Mouse (Mus musculus) kidney, postnatal 0 days (tissue): ENCODE data around the gene Armh1. TPM values are rescaled to one million over a fixed set of nuclear protein-coding genes. Genes with fewer than 3 reads are reported as not detected.
A peak's percentile ranks its signal among the peaks of the same experiment; 100 is the strongest.

Experiments used
- ATAC-seq: fragments of 200-750 bp; cut with Nextera tagmentation; replicated peaks from 2 replicates; pipeline ENCODE4 v1.8.0; 2017; ENCODE audit warnings: low read depth, moderate number of reproducible peaks, moderate TSS enrichment, moderate library complexity; ENCODE audit not compliant: low FRiP score
- DNase-seq: peaks from one replicate; pipeline ENCODE4 v3.0.0-alpha.2; 2016; ENCODE audit warnings: low spot score
- H3K27ac ChIP-seq: fragments of 300-500 bp; sonication (generic); 2 replicates; pipeline ENCODE4 v1.5.1; 2014; ENCODE audit warnings: mild to moderate bottlenecking
- H3K27me3 ChIP-seq: fragments of 300-500 bp; sonication (generic); 2 replicates; pipeline ENCODE4 v1.6.1; 2014; ENCODE audit warnings: low read length, mixed read lengths; ENCODE audit not compliant: insufficient read depth
- H3K36me3 ChIP-seq: fragments of 300-500 bp; sonication (generic); 2 replicates; pipeline ENCODE4 v1.6.1; 2014; ENCODE audit warnings: low read length, mixed read lengths; ENCODE audit not compliant: insufficient read depth
- H3K4me1 ChIP-seq: fragments of 300-500 bp; sonication (generic); replicated peaks from 2 replicates; pipeline ENCODE4 v1.6.1; 2014; ENCODE audit warnings: antibody characterized with exemption, low read length, mixed read lengths; ENCODE audit not compliant: insufficient read depth
- H3K4me2 ChIP-seq: fragments of 300-500 bp; sonication (generic); 2 replicates; pipeline ENCODE4 v1.6.1; 2014; ENCODE audit warnings: mild to moderate bottlenecking, low read length, moderate library complexity, mixed read lengths
- H3K4me3 ChIP-seq: fragments of 300-500 bp; sonication (generic); replicated peaks from 2 replicates; pipeline ENCODE4 v1.5.1; 2014; ENCODE audit warnings: low read depth, low read length
- H3K9ac ChIP-seq: fragments of 300-500 bp; sonication (generic); 2 replicates; pipeline ENCODE4 v1.6.1; 2014; ENCODE audit warnings: low read depth, low read length
- H3K9me3 ChIP-seq: fragments of 300-500 bp; sonication (generic); replicated peaks from 2 replicates; pipeline ENCODE4 v1.6.1; 2016; ENCODE audit warnings: low read length, inconsistent platforms, mixed read lengths
- CTCF ChIP-seq: IDR thresholded peaks from 2 replicates; pipeline ENCODE4 v1.5.1; 2016; ENCODE audit warnings: antibody characterized with exemption, low read depth, mild to moderate bottlenecking, moderate library complexity
- whole genome bisulfite sequencing: fragments of 180-500 bp; shearing (Covaris S2); extraction: QIAGEN DNeasy Blood & Tissue Kit; methylation state at CpG from one replicate; pipeline ENCODE4 v1.1.7; 2014; 5-methylcytosine and 5-hydroxymethylcytosine counted together
- polyA plus RNA-seq: library from polyadenylated mRNA; unstranded; fragments of >200 nt; fragmentation: Nextera tagmentation; extraction: Ambion mirVana; gene quantifications from 2 replicates; pipeline ENCODE4 v1.2.1, GENCODE M21; 2015

Armh1 gene
- polyA plus RNA-seq, 1 experiment from 2014 or later: 0.18 TPM

DNA sequence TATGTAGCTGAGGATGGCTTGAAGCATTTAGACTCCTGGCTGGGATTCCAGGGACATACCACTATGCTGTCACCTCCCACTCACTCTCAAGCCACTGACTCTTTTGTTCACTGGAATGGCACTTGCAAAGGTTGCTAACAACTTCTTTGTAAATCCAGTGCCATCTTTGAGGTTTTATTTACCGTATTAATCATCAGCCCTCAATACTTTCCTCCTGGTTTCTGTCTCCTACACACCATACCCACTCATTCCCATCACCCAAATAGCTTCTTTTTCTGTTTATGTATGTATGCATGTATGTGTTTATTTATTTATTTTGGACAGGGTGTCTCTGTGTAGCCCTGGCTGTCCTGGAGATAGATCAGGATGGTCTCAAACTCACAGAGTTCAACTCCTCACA is 943 bp downstream of the Armh1 start:
- H3K27me3 ChIP-seq: no peaks in the 10 kb centered on the region
- TF ChIP-seq CTCF: no peak
- no peak overlapping the region for H3K9ac ChIP-seq
- H3K4me2 ChIP-seq: peak overlapping the region; percentile 78; the same call in 1 of the 2 replicates
- 79% methylated on average over 1 of the region's 1 CpGs for WGBS
- H3K36me3 ChIP-seq: no peaks in the 10 kb centered on the region
- no peak overlapping the region for H3K4me3 ChIP-seq
- 0 out of 2 replicates have a peak, but pooled peaks cover 7% of the 10 kb centered on the region for H3K4me1 ChIP-seq
- no peak for DNase-seq
- no peaks in the 10 kb centered on the region for H3K9me3 ChIP-seq
- H3K27ac ChIP-seq: 0 out of 2 replicates have a peak overlapping the region, but pooled peaks have one; percentile 26
- no peak for ATAC-seq

DNA sequence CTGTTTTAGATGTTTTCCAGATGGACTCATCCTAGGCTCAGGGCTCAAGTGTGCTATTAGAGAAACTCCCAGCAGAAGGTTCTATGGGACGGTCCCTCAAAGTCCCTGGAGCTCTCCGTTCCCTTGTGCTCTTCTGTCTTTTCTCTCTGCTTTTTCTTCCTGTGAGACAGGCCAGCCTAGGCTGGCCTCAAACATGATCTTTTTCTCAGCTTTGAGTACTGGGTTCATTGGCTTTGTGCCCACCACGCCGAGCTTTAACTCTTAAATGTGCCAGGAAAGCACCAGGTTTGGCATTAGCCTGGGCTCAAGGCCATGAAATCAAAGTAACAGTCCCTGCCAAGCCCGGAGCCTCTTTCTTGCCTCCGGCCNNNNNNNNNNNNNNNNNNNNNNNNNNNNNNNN is 11.1 kb downstream of the Armh1 start:
- Histone ChIP-seq H3K4me2 (no peak overlapping the region), H3K9ac (no peak overlapping the region), H3K27ac (no peak overlapping the region), H3K27me3 (no peaks in the 10 kb centered on the region), H3K4me3 (no peak overlapping the region), H3K4me1 (no peaks in the 10 kb centered on the region), H3K36me3 (no peaks in the 10 kb centered on the region), H3K9me3 (no peaks in the 10 kb centered on the region)
- 71% methylated on average over 6 of the region's 6 CpGs for WGBS
- ATAC-seq (no peak), DNase-seq (no peak)
- TF ChIP-seq CTCF: no peak

DNA sequence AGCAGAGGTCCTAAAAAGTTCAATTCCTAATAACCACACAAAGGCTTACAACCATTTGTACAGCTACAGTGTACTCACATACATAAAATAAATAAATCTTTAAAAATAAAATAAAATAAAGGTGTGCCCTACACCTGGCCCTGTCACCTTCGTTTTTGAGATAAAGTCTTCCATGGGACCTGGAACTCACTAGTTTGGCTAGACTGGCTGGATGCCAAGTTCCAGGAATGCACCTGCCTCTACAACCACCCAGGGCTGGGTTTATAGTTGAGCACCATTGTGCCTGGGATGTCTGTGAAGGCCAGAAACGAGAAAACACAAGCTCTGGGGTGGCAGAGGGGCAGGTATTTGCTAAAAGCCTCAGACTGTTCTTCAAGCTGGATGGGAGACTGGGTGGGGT is 12.8 kb downstream of the Armh1 start:
- Histone ChIP-seq H3K4me2 (no peak overlapping the region), H3K4me3 (no peak overlapping the region), H3K36me3 (no peaks in the 10 kb centered on the region), H3K4me1 (no peaks in the 10 kb centered on the region), H3K27me3 (no peaks in the 10 kb centered on the region), H3K27ac (no peak overlapping the region), H3K9ac (no peak overlapping the region), H3K9me3 (no peaks in the 10 kb centered on the region)
- TF ChIP-seq CTCF: no peak
- DNase-seq (no peak), ATAC-seq (no peak)
- 48% methylated on average over 2 of the region's 2 CpGs for WGBS

DNA sequence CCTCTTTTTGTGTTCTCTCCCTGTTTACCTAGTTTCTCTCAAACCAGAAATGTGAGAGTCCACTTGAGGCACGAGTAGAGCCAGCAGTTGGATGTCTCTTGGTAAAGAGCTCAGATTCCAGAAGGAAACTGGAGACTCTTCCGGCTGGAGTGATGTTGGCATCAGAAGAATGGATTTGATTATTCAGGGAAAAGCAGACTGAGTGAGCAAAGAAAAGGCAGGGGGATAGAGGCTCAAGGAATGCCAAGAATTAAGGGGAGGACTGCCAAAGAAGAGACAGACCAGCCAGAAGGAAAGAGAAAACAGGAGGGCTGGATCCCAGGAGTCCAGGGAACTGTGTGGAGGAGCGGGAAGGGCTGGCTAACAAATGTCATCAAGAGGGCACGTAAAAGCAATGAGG is 16.1 kb downstream of the Armh1 start:
- Histone ChIP-seq H3K9me3 (no peaks in the 10 kb centered on the region), H3K4me1 (no peaks in the 10 kb centered on the region), H3K4me3 (no peak overlapping the region), H3K9ac (no peak overlapping the region), H3K27ac (no peak overlapping the region), H3K36me3 (no peaks in the 10 kb centered on the region), H3K4me2 (no peak overlapping the region), H3K27me3 (no peaks in the 10 kb centered on the region)
- no peak for TF ChIP-seq CTCF
- ATAC-seq: no peak
- peak; percentile 30 for DNase-seq
- WGBS: 50% methylated on average over 4 of the region's 4 CpGs

DNA sequence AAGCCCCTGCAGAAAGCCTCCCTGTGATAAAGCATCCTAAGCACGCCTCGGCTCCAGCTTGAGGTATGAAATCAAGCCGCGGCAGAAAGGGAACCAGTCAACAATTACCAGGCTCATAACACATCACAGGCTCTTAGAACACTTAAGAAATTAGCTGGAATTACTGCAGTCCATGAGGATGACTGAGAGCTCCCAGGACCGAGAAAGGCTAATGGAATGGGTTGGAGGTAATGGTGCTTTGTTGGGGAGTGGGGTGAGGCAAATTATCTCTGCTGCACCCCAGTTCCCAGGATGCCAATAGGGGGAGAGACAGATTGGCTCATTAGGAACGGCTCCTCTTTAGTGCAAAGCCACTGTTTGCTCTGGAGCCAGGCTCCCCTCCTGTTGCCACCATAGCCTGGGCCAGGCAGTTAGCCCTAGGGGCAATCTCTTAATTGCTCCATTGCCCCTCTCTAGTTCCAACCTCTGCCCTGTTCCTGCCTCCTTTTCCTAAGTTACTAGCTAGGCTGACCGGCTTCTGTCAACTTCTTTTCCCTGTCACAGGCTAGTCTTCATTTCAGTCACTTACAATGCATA is 17.7 kb downstream of the Armh1 start:
- Histone ChIP-seq H3K27me3 (no peaks in the 10 kb centered on the region), H3K4me1 (no peaks in the 10 kb centered on the region), H3K4me2 (no peak overlapping the region), H3K36me3 (no peaks in the 10 kb centered on the region), H3K9me3 (no peaks in the 10 kb centered on the region), H3K9ac (no peak overlapping the region), H3K27ac (no peak overlapping the region), H3K4me3 (no peak overlapping the region)
- DNase-seq (no peak), ATAC-seq (no peak)
- 29% methylated on average over 7 of the region's 7 CpGs for WGBS
- no peak for TF ChIP-seq CTCF

DNA sequence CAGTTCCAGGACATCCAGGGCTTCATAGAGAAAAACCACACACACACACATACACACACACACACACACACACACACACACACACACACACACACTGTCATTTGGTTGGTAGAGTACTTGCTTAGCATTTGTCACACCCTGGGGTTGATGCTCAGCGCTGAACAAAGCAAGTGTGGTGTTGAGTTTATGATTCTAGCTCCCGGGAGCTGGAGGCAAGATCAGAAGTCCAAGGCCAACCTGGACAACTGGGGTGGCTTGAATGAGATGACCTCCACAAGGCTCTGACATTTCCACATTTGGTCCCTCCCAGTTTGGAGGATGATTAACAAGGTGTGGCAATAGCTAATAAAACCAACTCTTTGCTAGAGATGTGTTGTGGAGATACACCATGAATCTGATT is 20.7 kb downstream of the Armh1 start:
- no peak for DNase-seq
- Histone ChIP-seq H3K9me3 (no peaks in the 10 kb centered on the region), H3K27ac (no peak overlapping the region), H3K4me1 (no peaks in the 10 kb centered on the region), H3K4me3 (no peak overlapping the region), H3K36me3 (no peaks in the 10 kb centered on the region), H3K9ac (no peak overlapping the region), H3K4me2 (no peak overlapping the region), H3K27me3 (no peaks in the 10 kb centered on the region)
- WGBS: 59% methylated on average over 2 of the region's 2 CpGs
- no peak for ATAC-seq
- TF ChIP-seq CTCF: no peak

DNA sequence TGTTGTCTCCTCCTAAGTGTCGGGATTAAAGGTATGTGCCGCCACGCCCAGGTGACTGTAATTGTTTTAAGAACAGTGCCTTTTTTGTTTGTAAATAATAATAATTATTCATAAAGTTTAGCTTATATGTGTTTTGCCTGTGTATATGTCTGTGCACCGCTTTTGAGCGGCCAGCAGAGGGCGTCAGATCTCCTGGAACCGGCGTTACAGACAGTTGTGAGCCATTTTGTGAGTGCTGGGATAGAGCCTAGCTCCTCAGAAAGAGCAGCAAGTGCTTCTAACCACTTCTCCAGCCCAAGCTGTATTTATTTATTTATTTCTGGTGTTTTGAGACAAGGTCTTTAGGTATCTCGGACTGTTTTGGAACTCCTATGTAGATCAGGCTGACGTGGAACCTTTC is 21.6 kb downstream of the Armh1 start:
- 60% methylated on average over 10 of the region's 10 CpGs for WGBS
- Histone ChIP-seq H3K4me2 (no peak overlapping the region), H3K9me3 (no peaks in the 10 kb centered on the region), H3K9ac (no peak overlapping the region), H3K36me3 (no peaks in the 10 kb centered on the region), H3K27me3 (no peaks in the 10 kb centered on the region), H3K4me3 (no peak overlapping the region), H3K27ac (no peak overlapping the region), H3K4me1 (no peaks in the 10 kb centered on the region)
- TF ChIP-seq CTCF: peak; percentile 62
- DNase-seq: no peak
- ATAC-seq: no peak
